Mouse (Mus musculus) myocyte (in vitro differentiated cells): ENCODE results near the gene Klf3.

Experiments
- CEBPB ChIP-seq: IDR thresholded peaks from 2 replicates; pipeline ENCODE4 v1.6.1; 2011; ENCODE audit warnings: mild to moderate bottlenecking, moderate library complexity; ENCODE audit not compliant: poor library complexity, insufficient read depth, severe bottlenecking
- MAX ChIP-seq: IDR thresholded peaks from one replicate; pipeline ENCODE4 v1.6.1; 2011; ENCODE audit warnings: low read depth, mild to moderate bottlenecking, control low read depth
- MYOD1 ChIP-seq, 3 experiments: IDR thresholded peaks; one replicate each; pipeline ENCODE4 v1.6.1; 2011; ENCODE audit warnings: control low read depth in 2 of 3, low read depth in 2 of 3, mild to moderate bottlenecking in 2 of 3, moderate library complexity in 1 of 3; ENCODE audit not compliant: insufficient read length in 2 of 3, control insufficient read depth in 1 of 3
- MYOG ChIP-seq, 3 experiments: IDR thresholded peaks; one replicate each; pipeline ENCODE4 v1.6.1; 2011; ENCODE audit warnings: control low read depth in 2 of 3, low read depth in 2 of 3, mild to moderate bottlenecking in 2 of 3; ENCODE audit not compliant: insufficient read length in 2 of 3, control insufficient read depth in 1 of 3, insufficient read depth in 1 of 3
- POLR2A ChIP-seq: IDR thresholded peaks from one replicate; pipeline ENCODE4 v1.6.1; 2011; ENCODE audit warnings: low read depth, mild to moderate bottlenecking, control low read depth, moderate library complexity; ENCODE audit not compliant: insufficient read length
- POLR2AphosphoS2 ChIP-seq: IDR thresholded peaks from one replicate; pipeline ENCODE4 v1.6.1; 2011; ENCODE audit warnings: low read depth, control low read depth; ENCODE audit not compliant: insufficient read length
- SRF ChIP-seq: IDR thresholded peaks from one replicate; pipeline ENCODE4 v1.6.1; 2011; ENCODE audit warnings: low read depth; ENCODE audit not compliant: control insufficient read depth, insufficient read length
- TCF12 ChIP-seq: IDR thresholded peaks from one replicate; pipeline ENCODE4 v1.6.1; 2011; ENCODE audit warnings: mild to moderate bottlenecking, control low read depth; ENCODE audit not compliant: poor library complexity, insufficient read depth, severe bottlenecking
- USF1 ChIP-seq: IDR thresholded peaks from one replicate; pipeline ENCODE4 v1.6.1; 2011; ENCODE audit warnings: low read depth, mild to moderate bottlenecking, control low read depth, moderate library complexity

DNA sequence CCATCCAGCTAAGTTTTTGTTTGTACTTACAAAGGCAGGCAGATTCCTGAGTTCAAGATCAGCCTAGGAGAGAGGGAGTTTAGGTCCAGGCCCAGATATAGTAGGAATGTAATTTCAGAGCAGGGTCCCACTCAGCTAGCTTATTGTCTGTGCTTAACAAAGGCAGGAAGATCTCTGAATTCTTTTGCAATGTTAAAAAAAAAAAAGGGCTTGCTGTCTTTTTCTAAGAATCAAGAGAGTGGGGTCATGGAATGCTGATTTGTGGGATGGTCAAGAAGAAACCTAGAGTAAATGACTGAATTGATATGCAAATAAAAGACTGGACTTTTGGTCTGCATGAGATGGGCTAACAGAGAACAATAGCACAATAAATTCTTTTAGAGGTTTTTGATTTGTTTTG, 52.0 kb downstream of the Klf3 start:
- TF ChIP-seq MAX: no peak
- no peak for TF ChIP-seq POLR2A
- no peak for TF ChIP-seq SRF
- no peak for TF ChIP-seq TCF12
- TF ChIP-seq USF1: no peak
- TF ChIP-seq MYOG (IDR thresholded peaks at IDR 0.05; ENCODE audit: control insufficient read depth in 1 of 3, insufficient read depth in 1 of 3, insufficient read length in 2 of 3, low read depth in 2 of 3): no peak
- no peak for TF ChIP-seq POLR2AphosphoS2
- TF ChIP-seq CEBPB: no peak
- no peak for TF ChIP-seq MYOD1 (IDR thresholded peaks at IDR 0.05; ENCODE audit: control insufficient read depth in 1 of 3, insufficient read length in 2 of 3, low read depth in 2 of 3)
